Mouse (Mus musculus) E14TG2a.4 (cell line): ENCODE measurements around the gene Ptprm.

Source experiments
- CTCF ChIP-seq: conservative IDR thresholded peaks from 2 replicates; pipeline ENCODE4 v1.5.1; 2014; ENCODE audit warnings: low read length
- POU5F1 ChIP-seq: IDR thresholded peaks from 2 replicates; pipeline ENCODE4 v1.6.1; 2014; ENCODE audit warnings: low read length, borderline replicate concordance

- TF ChIP-seq CTCF (no peak), POU5F1 (no peak)
These were observed 49.4 kb downstream of the Ptprm start for GRCm38 (mm10) chr17:67304831-67305230.
